Mouse (Mus musculus): Measurements from ENCODE around the gene Olfr1341.

Olfr1341 gene

DNA sequence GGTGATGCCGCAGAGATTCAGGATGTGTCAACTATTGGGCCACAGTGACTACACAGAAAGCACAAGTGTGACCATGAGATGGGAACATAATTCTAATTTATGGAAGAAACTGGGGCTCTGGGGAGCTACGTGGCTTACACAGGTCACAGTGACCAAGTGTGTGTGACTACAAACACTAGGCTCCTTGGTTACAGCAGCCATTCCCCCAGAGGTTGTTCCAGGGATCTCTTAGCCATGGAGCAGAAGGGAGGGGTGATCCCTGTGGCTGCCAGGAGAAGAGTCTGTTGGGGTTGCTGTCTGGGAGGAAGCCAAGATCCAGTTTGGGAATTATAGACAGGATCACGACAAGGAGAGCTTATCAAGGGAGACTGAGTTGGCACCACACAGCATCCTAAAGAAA lies at the start of gene Olfr1341:
TSS of gene Olfr1341 (plus strand) at position 301 of the 400 bp plus-strand sequence.
- DNase-seq (ENCODE audit: low spot score in 2 of 2) = no peak

DNA sequence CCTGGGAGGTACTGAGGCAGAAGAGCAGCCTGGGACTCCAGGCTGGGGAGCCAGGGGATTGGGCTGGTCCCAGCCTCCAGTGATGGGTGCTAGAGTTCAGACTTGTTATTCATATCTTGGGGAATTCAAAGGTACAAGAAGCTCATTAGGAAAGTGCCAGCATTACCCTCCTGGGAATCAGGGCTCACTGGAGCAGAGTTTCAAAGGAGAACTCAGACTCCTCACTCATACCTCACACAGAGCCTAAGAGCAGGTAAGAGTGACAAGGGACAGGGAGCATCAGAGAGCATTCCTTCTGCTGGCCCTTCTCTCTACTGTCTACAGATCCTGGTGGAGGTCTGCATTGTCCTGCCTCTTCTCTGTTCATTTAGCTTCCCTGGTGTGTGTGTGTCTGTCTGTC lies 44.7 kb upstream of the Olfr1341 start, which contains the start of gene Olfr62:
TSS of gene Olfr62 (plus strand) at position 301 of the 400 bp plus-strand sequence.
- DNase-seq (ENCODE audit: low spot score in 2 of 2) = no peak

DNA sequence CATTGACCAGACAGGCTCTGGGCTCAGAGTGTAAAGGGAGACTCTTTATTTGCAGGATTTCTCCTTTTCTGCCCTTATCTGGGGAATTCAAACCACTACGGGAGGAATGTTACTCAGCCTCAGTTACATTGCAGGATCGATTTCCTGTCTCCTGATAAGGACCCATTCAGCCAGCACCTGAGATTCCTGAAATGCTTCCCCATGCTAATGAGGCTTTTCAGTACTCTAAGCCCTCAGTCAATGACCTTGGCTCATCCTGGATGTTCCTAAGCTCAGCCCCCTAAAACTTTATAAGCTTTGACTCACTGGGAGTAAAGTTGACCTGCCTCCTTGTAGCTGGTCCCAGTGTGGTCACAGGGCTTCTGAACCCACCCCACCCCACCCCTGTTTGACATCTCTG lies 16.2 kb upstream of the Olfr1341 start:
- no peak for DNase-seq (ENCODE audit: low spot score in 2 of 2)

DNA sequence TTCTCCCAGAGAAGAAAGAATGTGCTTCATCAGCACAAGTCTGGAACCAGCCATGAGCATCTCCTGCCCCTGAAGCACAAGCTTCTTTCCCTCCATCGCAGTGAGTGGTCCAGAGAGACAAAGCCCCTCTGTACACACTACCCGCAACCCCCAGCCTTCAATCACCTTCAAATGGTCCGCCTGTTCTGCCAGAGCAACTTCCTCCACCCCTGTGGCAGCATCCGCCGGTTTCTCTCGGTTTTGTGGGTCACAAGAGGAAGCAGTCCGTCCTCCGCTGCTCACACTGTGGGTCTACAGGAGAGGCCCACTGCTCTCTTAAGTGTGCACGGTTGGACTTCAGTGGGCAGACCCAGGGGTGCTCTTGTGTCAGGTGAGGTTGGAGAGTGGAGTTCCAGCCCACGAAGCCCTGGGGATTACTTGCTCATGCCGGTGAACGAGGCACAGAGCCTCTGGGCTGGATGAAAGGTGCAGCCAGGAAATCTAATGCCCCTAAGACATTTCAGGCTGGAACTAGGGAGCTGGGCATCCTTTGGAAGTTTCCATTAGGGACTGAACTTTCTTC lies 10.8 kb upstream of the Olfr1341 start, which contains the start of gene Olfr1342:
TSS of gene Olfr1342 (minus strand) at position 345 of the 562 bp plus-strand sequence.
- DNase-seq (ENCODE audit: low spot score in 2 of 2) = no peak

DNA sequence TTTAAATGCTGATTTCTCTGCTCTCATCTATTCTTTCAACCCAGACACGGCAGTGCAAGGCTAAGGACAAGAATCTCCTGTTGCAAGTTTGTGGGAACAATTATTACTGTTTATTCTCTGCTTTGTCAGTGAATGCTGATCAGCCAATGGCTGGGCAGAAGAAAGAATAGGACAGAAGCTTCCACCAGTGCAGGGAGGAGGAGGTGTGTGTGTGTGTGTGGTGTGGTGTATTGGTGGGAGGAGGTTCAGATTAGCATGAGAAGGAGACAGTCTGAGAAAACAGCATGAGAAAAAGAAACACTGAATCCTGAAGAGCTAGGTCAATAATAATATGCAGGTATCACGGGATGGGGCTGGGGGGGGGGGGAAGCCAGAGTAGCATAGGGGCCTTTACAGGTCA lies 9.5 kb upstream of the Olfr1341 start:
- no peak for DNase-seq (ENCODE audit: low spot score in 2 of 2)

DNA sequence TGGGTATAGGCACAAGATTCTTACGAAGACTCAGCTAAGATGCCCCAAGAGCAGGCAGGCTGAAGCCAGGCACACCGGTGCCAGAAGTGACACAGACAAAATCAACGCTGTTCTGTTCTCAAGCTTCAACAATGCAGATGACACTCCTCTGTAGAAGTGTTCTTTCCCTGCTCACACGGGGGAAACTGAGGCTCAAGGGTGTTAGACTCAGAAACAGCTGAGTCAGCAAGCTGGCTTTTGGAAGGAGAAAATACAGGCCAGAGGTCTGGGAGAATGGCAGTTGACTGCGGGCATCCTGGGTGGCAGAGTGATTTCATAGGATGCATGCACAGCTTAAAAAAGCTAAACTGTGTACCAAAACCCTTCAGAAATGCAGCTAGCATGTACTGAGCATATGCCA lies 4.8 kb downstream of the Olfr1341 start:
- DNase-seq (ENCODE audit: low spot score in 2 of 2) = no peak

DNA sequence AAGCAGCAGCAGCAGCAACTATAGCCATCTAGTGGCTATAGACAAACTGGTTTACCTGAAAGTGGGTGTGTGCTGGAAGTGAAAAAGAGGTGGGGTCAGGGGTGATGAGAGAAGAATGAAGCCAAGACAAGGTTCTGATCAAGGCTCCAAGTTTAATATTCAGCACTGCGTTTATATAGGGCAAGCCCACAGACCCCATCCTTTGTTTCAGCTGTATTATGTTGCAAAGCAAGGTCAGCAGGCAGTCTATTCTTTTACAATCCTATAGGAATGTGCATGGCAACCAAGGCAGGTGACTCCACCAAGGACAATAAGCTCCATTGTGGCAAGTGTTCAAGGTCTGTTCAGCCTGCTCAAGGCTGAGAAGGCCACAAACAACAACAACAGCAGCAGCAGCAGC lies 8.3 kb downstream of the Olfr1341 start:
- no peak for DNase-seq (ENCODE audit: low spot score in 2 of 2)

DNA sequence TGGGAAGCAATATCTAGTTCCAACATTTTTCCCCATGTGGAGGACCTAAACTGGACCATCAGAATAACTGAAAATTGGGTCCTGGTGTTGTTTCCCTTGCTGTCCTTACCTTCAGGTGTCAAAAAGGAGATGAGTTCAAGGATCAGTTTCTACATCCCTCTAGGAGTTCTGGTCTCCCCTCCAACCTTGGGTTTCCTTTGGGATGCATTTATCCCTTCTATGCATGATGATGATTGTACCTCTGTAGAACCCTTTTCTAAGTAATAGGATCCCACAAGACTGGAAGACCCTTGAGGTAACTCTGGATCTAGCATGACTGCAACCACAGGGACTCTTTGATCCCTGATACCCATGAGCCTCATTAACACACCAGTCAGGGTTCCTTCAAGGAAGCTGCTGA lies 16.5 kb downstream of the Olfr1341 start, which contains the start of gene Olfr1340:
TSS of gene Olfr1340 (plus strand) at position 301 of the 400 bp plus-strand sequence.
- no peak for DNase-seq (ENCODE audit: low spot score in 2 of 2)

DNA sequence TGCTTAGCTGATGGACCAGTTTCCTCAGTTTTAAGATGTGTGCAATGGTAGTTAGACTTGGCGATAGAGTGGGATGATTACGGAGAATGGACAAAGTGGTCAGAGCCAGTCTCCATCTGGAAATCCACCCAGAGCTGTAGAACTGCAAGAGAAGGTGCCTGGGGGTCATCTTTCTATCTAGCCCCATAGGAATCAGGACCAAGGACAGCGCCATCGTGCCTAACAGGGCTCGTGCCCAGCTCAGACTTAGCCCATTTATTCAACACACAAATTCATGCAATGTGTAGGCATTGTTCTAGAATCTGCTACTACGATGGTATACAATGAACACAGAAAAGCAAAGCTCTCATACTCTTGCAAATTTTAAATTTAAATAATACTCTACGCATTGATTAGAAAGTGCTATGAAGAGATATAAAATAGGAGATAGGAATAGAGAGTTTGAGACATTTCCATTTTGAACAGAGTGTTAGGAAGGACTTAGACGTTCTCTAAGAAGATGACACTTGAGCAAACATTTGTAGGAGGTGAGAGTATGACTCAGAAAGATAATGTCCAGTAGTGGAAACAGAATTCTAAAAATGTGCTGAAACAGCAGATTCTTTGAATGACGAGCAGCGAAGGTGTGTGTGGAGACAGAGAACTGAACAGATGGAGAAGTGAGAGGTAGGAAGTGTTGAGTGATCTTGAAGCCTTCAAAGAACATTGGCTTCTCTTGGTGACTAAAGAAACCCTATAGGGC lies 18.6 kb downstream of the Olfr1341 start:
- DNase-seq (ENCODE audit: low spot score in 2 of 2) = peak in 1 of 2 experiments; percentile 25

DNA sequence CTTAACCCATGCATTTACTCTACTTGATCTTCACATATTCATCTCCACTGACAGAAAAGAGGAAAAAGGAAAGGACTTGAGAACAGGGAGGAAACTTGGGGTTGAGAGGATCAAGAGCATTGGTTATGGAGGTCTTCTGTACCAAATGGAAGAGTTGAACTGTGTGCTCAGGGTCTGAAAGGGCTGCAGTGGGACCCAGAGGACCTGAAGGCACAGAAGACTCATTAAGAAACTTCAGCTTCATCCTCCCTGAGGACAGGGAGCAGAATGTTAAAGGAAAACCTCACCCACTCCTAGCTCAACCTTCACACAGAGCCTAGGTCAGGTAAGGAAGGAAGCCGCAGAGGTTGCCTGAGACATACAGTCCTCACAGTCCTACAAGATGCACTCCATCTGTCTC lies 28.6 kb downstream of the Olfr1341 start, which contains the start of gene Olfr1339:
TSS of gene Olfr1339 (plus strand) at position 301 of the 400 bp plus-strand sequence.
- DNase-seq (ENCODE audit: low spot score in 2 of 2) = no peak

DNA sequence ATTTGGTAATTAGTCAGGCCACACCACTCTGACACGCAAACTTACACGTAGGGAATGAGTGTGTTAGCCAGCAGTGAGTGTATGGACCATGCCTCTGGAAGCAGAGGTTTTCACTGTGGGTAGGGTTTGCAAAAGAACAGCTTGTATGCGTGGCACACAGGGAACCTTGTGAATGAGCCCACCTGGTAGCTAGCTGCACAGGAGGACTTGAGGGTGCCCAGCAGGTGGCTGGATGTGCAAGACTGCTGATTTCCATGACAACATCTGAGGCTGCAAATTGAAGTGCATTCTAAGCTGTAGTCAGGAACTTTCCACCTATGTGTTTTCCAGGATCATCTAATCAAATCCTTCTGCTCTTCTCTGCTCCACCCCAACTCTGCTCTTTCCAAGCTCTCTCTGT lies 36.3 kb downstream of the Olfr1341 start:
- no peak for DNase-seq (ENCODE audit: low spot score in 2 of 2)

DNA sequence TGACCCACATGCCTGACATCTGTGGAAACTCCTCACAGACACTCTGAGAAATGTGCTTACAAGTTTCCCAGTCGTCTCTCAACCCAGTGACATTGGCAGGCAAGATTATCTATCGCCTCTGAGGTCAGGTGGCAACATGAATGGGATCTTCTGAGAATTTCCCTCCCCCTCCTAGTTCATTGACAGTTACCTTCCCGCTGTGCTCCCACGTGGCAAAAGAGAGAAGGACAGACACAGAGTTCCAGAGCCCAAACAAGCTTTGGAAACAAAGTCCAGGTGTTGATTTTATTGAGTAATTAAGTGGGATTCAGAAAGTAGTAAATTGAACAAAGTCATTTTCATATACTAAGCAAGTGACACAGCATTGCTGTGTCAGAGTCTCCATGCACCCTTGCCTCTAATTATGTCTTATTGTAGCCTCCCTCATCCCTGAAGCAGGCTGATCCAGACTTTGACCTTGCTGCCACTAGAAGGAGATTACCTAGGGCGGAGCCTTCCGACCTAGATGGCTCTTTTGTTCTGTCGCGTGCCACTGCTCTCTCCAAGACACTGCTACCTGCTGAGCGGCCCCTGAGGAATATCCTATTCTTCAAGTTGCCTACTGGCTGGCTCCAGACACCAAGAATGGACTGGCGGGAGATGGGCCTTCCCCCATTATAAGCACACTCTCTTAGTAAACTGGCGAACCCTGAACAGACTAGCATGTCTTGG lies 37.8 kb downstream of the Olfr1341 start:
- DNase-seq (ENCODE audit: low spot score in 2 of 2) = no peak

DNA sequence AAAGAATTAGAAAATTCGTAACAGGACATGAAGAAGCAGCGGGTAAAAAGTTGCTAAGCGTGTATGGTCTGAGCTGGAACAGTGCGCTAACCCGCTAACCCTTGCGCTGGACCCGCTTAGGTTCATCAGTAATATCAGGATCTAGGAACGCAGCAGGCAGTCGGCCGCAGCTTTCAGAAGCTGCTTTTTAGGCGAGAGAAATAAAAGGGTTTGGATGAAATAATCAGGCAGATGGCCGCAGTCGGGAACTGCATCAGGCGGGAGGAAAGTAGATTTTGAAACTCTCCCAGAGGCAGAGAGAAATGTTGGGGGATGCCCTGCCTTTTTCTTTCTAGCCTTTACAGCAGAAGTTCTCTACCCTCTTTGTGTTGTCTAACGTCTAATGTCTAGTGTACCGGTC lies 38.6 kb downstream of the Olfr1341 start:
- no peak for DNase-seq (ENCODE audit: low spot score in 2 of 2)

DNA sequence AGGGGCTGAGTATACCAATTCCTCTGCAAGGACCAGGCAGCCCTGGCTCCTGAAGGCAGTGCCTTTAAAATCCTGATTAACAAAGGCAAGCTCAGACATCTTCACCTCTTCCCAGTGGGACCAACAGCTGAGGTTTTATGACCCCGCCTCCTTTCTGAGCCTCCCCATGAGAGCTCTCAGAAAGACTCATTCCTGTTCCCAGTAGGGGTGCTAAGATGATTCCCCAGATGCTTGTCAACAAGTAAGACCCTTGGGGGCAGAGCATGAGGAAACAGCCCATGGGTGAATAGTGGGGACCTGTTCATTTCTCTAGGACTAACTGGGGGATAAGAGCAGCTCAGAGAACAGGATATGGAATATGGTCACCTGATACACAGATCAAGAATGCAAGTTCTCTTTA lies 55.3 kb downstream of the Olfr1341 start, which contains the start of gene Olfr1338:
TSS of gene Olfr1338 (minus strand) at position 101 of the 400 bp plus-strand sequence.
- no peak for DNase-seq (ENCODE audit: low spot score in 2 of 2)

All from spleen, postnatal 10 days (tissue).